Mouse (Mus musculus) heart, postnatal 0 days (tissue): Measurements from ENCODE around the gene Snrnp200.

Experiments
- CTCF ChIP-seq: IDR thresholded peaks from 2 replicates; pipeline ENCODE4 v1.5.1; 2016; ENCODE audit warnings: antibody characterized with exemption, control low read depth, low read depth
- EP300 ChIP-seq: IDR thresholded peaks from 2 replicates; pipeline ENCODE4 v1.6.1; 2016; ENCODE audit warnings: antibody characterized with exemption, low read depth

GRCm38 (mm10) chr2:127225261-127225660 lies 17.1 kb downstream of the Snrnp200 start:
- TF ChIP-seq CTCF (no peak), EP300 (no peak)
